Mouse (Mus musculus): ENCODE results near the gene Adarb1. TPM values are rescaled to one million over a fixed set of nuclear protein-coding genes. Genes with fewer than 3 reads are reported as not detected.
A peak's percentile ranks its signal among the peaks of the same experiment; 100 is the strongest.
"Not testable (repeated sequence)": the region's sequence is repeated elsewhere in the genome, so short reads cannot be mapped to it uniquely, and the experiment has no call there.

Adarb1 gene
- polyA plus RNA-seq, 1 experiment, result 154 TPM

DNA sequence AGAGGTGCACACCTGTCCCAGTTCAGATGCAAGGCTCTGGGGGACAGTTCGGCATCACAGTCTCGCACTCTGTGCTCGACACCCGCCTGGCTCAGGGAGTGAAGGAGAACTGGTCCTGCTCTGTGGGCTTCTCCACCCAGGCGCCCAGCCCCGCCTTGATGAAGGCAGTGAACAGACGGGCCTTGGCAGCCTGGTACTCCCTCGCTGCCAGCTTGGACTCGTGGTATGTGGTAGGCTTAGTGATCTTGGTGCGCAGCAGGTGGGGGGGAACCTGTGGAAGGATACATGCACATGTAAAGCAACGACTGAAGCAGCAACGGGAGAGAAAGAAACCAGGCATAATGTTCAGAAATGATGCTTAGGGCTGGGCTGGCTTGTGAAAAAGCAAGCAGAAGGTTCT lies 123.4 kb downstream of the Adarb1 start:
- peak overlapping the region; percentile 42 for H3K27ac ChIP-seq (ENCODE audit: insufficient read depth, low read length)
- peak; percentile 86 to 91 for DNase-seq
- no peak overlapping the region for H3K4me3 ChIP-seq (replicated peaks; ENCODE audit: insufficient read depth, low read depth, low read length)
- 11% methylated on average over 12 of the region's 12 CpGs for WGBS
- TF ChIP-seq POLR2A (IDR thresholded peaks at IDR 0.05; ENCODE audit: borderline replicate concordance, insufficient read depth, low read length) (no peak), CTCF (IDR thresholded peaks at IDR 0.05; ENCODE audit: borderline replicate concordance, insufficient read depth, low read depth, low read length) (no peak)
- H3K27me3 ChIP-seq (ENCODE audit: control insufficient read depth, insufficient read depth, low read length), result no peaks in the 10 kb centered on the region
- H3K4me1 ChIP-seq (ENCODE audit: control insufficient read depth, insufficient read depth, low read length), result peaks cover 27% of the 10 kb centered on the region

DNA sequence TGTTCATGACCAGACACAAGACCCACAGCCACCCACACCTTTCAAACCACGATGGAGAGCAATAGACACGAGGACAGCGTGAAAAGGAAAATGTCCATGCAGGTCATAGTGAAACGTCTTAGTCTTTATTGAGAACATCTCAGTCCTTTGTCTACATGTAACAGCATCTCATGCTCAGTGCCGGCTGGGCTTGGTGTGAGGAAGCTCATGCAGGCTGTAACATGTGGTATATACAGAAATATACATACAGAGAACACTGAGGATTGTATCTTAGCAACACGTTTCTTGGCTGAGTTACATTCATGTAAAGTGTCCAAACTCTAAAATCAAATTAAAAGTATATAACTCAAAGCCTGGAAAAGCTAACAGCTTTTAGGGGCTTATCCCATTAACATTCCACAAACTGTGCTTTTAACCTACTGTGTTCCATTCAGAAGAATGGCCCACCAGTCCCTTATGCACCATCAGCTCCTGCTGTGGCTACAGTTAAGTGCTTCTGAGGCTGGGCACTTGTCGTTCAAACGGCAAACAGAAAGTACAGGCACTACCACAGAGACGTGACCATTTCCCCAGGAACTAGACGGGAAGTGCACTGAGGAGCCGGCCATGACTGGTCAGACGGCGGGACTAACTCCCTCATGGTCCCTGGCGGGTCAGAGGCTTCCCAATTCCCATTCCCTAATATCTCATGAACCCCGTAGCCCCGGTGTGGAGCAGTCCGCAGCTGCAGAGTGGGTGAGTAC lies 127.3 kb downstream of the Adarb1 start:
- no peak for DNase-seq
- H3K4me3 ChIP-seq (replicated peaks; ENCODE audit: insufficient read depth, low read depth, low read length), result no peak overlapping the region
- peaks cover 22% of the 10 kb centered on the region for H3K4me1 ChIP-seq (ENCODE audit: control insufficient read depth, insufficient read depth, low read length)
- no peak overlapping the region for H3K27ac ChIP-seq (ENCODE audit: insufficient read depth, low read length)
- TF ChIP-seq POLR2A (IDR thresholded peaks at IDR 0.05; ENCODE audit: borderline replicate concordance, insufficient read depth, low read length) (no peak), CTCF (IDR thresholded peaks at IDR 0.05; ENCODE audit: borderline replicate concordance, insufficient read depth, low read depth, low read length) (no peak)
- 79% methylated on average over 17 of the region's 17 CpGs for WGBS
- H3K27me3 ChIP-seq (ENCODE audit: control insufficient read depth, insufficient read depth, low read length), result no peaks in the 10 kb centered on the region

DNA sequence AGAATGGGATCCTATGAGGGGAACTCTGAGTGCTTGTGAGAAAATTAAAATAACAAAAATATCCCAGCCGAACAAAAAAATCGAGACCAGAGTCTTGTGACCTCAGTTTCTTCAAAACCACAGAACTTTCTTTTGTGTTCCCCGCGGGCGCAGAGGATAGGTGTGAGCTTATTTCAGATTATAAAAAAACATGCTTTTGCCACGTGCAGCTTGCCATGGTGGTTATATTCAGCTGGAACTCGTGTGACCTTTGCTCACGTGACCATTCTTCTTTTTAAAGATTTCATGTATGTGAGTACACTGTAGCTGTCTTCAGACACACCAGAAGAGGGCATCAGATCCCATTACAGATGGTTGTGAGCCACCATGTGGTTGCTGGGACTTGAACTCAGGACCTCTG lies 128.5 kb downstream of the Adarb1 start:
- H3K27me3 ChIP-seq (ENCODE audit: control insufficient read depth, insufficient read depth, low read length), result no peaks in the 10 kb centered on the region
- TF ChIP-seq CTCF (IDR thresholded peaks at IDR 0.05; ENCODE audit: borderline replicate concordance, insufficient read depth, low read depth, low read length), result no peak
- no peak for TF ChIP-seq POLR2A (IDR thresholded peaks at IDR 0.05; ENCODE audit: borderline replicate concordance, insufficient read depth, low read length)
- H3K27ac ChIP-seq (ENCODE audit: insufficient read depth, low read length), result no peak overlapping the region
- 80% methylated on average over 8 of the region's 8 CpGs for WGBS
- no peak for DNase-seq
- no peak overlapping the region for H3K4me3 ChIP-seq (replicated peaks; ENCODE audit: insufficient read depth, low read depth, low read length)
- H3K4me1 ChIP-seq (ENCODE audit: control insufficient read depth, insufficient read depth, low read length), result peaks cover 10% of the 10 kb centered on the region

DNA sequence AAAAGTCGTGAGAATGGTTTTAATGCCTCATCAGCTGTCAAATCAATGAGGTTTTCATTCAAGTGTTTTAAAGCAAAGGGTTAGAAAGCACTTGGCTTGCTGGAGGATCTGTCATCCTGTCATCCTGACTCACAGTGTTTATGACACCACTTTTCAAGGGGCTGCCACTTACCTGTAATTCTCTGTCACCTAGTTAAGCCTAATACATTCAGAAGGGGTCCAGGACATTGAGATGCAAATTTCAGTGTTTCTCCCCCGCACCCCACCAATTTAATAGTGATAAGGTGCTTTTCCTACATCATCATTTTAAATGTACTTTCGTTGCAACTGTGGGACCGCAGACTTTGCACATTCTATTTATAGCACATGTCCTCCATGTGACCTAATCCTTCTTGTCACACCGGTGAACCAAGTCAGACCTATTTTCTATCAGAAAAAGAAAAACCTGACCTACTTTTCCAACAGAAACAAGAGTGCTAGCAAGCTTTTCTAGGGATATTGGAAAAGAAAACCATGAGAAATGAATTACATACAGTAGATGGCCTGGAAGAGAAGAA lies 129.4 kb downstream of the Adarb1 start:
- no peak overlapping the region for H3K27ac ChIP-seq (ENCODE audit: insufficient read depth, low read length)
- H3K4me1 ChIP-seq (ENCODE audit: control insufficient read depth, insufficient read depth, low read length), result peaks cover 3% of the 10 kb centered on the region; the same call in 1 of the 2 replicates
- WGBS, result 35% methylated on average over 5 of the region's 5 CpGs
- H3K27me3 ChIP-seq (ENCODE audit: control insufficient read depth, insufficient read depth, low read length), result no peaks in the 10 kb centered on the region
- no peak for DNase-seq
- TF ChIP-seq POLR2A (IDR thresholded peaks at IDR 0.05; ENCODE audit: borderline replicate concordance, insufficient read depth, low read length) (no peak), CTCF (IDR thresholded peaks at IDR 0.05; ENCODE audit: borderline replicate concordance, insufficient read depth, low read depth, low read length) (no peak)
- H3K4me3 ChIP-seq (replicated peaks; ENCODE audit: insufficient read depth, low read depth, low read length), result no peak overlapping the region

GRCm38 (mm10) chr10:77287626-77288025 lies 130.4 kb downstream of the Adarb1 start:
- DNase-seq, result no peak
- TF ChIP-seq POLR2A (IDR thresholded peaks at IDR 0.05; ENCODE audit: borderline replicate concordance, insufficient read depth, low read length) (no peak), CTCF (IDR thresholded peaks at IDR 0.05; ENCODE audit: borderline replicate concordance, insufficient read depth, low read depth, low read length) (no peak)
- Histone ChIP-seq H3K4me1 (ENCODE audit: control insufficient read depth, insufficient read depth, low read length) (peaks cover 2% of the 10 kb centered on the region; the same call in 1 of the 2 replicates), H3K27ac (ENCODE audit: insufficient read depth, low read length) (no peak overlapping the region), H3K27me3 (ENCODE audit: control insufficient read depth, insufficient read depth, low read length) (no peaks in the 10 kb centered on the region), H3K4me3 (replicated peaks; ENCODE audit: insufficient read depth, low read depth, low read length) (no peak overlapping the region)
- WGBS, result 28% methylated on average over 8 of the region's 8 CpGs

- DNase-seq, result no peak
- H3K4me1 ChIP-seq (ENCODE audit: control insufficient read depth, insufficient read depth, low read length), result peaks cover 2% of the 10 kb centered on the region; the same call in 1 of the 2 replicates
- no peak for TF ChIP-seq CTCF (IDR thresholded peaks at IDR 0.05; ENCODE audit: borderline replicate concordance, insufficient read depth, low read depth, low read length)
- no peak for TF ChIP-seq POLR2A (IDR thresholded peaks at IDR 0.05; ENCODE audit: borderline replicate concordance, insufficient read depth, low read length)
- no peak overlapping the region for H3K4me3 ChIP-seq (replicated peaks; ENCODE audit: insufficient read depth, low read depth, low read length)
- H3K27me3 ChIP-seq (ENCODE audit: control insufficient read depth, insufficient read depth, low read length), result no peaks in the 10 kb centered on the region
- 74% methylated on average over 6 of the region's 6 CpGs for WGBS
- no peak overlapping the region for H3K27ac ChIP-seq (ENCODE audit: insufficient read depth, low read length)
These were observed 133.2 kb downstream of the Adarb1 start for GRCm38 (mm10) chr10:77284832-77285231.

DNA sequence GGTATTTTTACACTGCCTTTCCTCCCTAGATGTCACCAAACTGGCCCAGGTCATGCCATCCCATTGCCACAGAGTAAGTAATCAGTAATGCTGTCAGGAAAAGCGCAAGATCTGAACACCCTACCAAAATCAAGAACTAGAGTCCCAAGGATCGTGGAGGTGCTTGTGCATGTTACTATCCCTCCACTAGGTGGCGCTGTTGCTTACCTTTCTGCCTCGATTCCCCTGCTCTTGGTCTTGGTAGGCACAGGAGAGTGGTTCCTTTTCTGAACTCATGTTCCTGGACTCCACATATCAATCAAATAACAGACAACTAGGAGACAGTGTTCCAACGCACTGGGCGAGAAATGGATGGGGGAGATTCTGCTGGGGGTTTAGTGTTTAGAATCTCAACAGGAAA lies 135.2 kb downstream of the Adarb1 start:
- Histone ChIP-seq H3K4me3 (replicated peaks; ENCODE audit: insufficient read depth, low read depth, low read length) (no peak overlapping the region), H3K27ac (ENCODE audit: insufficient read depth, low read length) (no peak overlapping the region), H3K4me1 (ENCODE audit: control insufficient read depth, insufficient read depth, low read length) (no peaks in the 10 kb centered on the region; the same call in 1 of the 2 replicates), H3K27me3 (ENCODE audit: control insufficient read depth, insufficient read depth, low read length) (no peaks in the 10 kb centered on the region)
- peak; percentile 99 for TF ChIP-seq CTCF (IDR thresholded peaks at IDR 0.05; ENCODE audit: borderline replicate concordance, insufficient read depth, low read depth, low read length)
- no peak for TF ChIP-seq POLR2A (IDR thresholded peaks at IDR 0.05; ENCODE audit: borderline replicate concordance, insufficient read depth, low read length)
- DNase-seq, result peak; percentile 77 to 83
- 19% methylated on average over 6 of the region's 6 CpGs for WGBS

GRCm38 (mm10) chr10:77282085-77282484 lies 136.0 kb downstream of the Adarb1 start:
- not testable (repeated sequence) for H3K27ac ChIP-seq (ENCODE audit: insufficient read depth, low read length); H3K27me3 ChIP-seq (ENCODE audit: control insufficient read depth, insufficient read depth, low read length); H3K4me1 ChIP-seq (ENCODE audit: control insufficient read depth, insufficient read depth, low read length); H3K4me3 ChIP-seq (replicated peaks; ENCODE audit: insufficient read depth, low read depth, low read length); DNase-seq
- 91% methylated on average over 1 of the region's 1 CpGs for WGBS
